Mouse (Mus musculus) midbrain, embryonic 12.5 days (tissue): ENCODE measurements around the gene Atp5j. TPM values are rescaled to one million over a fixed set of nuclear protein-coding genes. Genes with fewer than 3 reads are reported as not detected.

Source experiments
- ATAC-seq: fragments of 200-750 bp; cut with Nextera tagmentation; 2 replicates; pipeline ENCODE4 v1.8.0; 2017; ENCODE audit warnings: low read depth, moderate TSS enrichment, moderate library complexity; ENCODE audit not compliant: low FRiP score
- H3K27ac ChIP-seq: fragments of 300-500 bp; sonication (generic); replicated peaks from 2 replicates; pipeline ENCODE4 v1.5.1; 2016; ENCODE audit warnings: mild to moderate bottlenecking
- H3K27me3 ChIP-seq: fragments of 300-500 bp; sonication (generic); 2 replicates; pipeline ENCODE4 v1.6.1; 2016; ENCODE audit warnings: mild to moderate bottlenecking
- H3K36me3 ChIP-seq: fragments of 300-500 bp; sonication (generic); 2 replicates; pipeline ENCODE4 v1.6.1; 2016
- H3K4me1 ChIP-seq: fragments of 300-500 bp; sonication (generic); 2 replicates; pipeline ENCODE4 v1.6.1; 2016
- H3K4me2 ChIP-seq: fragments of 300-500 bp; sonication (generic); replicated peaks from 2 replicates; pipeline ENCODE4 v1.6.1; 2016; ENCODE audit warnings: mild to moderate bottlenecking, moderate library complexity
- H3K4me3 ChIP-seq: fragments of 300-500 bp; sonication (generic); 2 replicates; pipeline ENCODE4 v1.5.1; 2016; ENCODE audit warnings: mild to moderate bottlenecking
- H3K9ac ChIP-seq: fragments of 300-500 bp; sonication (generic); replicated peaks from 2 replicates; pipeline ENCODE4 v1.6.1; 2016; ENCODE audit warnings: mild to moderate bottlenecking, moderate library complexity
- H3K9me3 ChIP-seq: fragments of 300-500 bp; sonication (generic); 2 replicates; pipeline ENCODE4 v1.6.1; 2016; ENCODE audit warnings: mild to moderate bottlenecking
- WGBS: fragments of 180-500 bp; shearing (Covaris S2); methylation state at CpG from one replicate; pipeline ENCODE4 v1.1.7; 2016; 5-methylcytosine and 5-hydroxymethylcytosine counted together
- polyA plus RNA-seq: library from polyadenylated mRNA; unstranded; fragments of >200 nt; fragmentation: Nextera tagmentation; extraction: Ambion mirVana; gene quantifications from 2 replicates; pipeline ENCODE4 v1.2.1, GENCODE M21; 2016

The Atp5j gene
- polyA plus RNA-seq, 1 experiment from 2014 or later: 695 TPM

DNA sequence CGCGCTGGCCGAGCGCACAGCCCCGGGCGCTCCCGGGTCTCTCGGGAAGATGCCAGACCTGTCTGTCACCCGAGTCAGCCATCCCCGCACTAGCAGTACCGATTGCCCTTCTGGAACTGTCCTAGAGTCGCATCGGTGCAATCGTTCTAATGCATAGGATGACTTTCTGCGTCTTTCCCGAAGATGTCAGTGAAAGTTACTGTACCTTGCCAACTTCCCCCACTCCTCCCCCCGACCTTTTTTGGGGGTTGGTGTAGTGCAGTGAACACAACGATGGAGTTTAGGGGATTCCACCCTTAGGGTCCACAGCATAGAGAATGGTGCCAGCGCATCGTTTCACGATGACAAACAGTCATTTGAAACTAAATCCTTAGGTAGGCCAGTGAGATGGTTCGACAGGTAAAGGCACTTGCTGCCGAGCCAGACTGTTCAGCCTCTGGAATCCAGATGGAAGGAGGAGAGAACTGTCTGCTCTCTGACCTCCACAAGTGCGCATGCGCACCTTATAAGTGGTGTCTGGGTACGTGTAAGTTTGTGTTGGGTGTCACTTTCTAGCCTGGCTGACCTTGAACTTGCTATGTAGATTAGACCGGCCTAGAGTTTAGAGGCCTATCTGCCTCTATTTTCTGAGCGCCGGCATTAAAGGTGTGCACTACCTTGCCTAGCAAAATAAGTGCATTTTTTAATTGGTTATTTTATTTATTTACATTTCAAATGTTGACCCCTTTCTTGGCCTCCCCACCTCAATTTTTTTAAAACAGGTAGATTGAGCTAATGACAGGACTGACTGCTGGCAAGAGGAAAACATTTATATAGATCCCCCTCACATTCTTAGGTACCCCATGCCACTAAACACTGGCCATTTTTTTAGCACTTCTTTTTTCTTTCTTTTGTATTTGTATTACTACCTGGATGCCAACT, 658 bp upstream of the Atp5j start:
- 9% methylated on average over 28 of the region's 29 CpGs for WGBS
- peak; percentile 5 for ATAC-seq
- Histone ChIP-seq H3K36me3 (peaks cover 33% of the 10 kb centered on the region), H3K4me3 (peak overlapping the region; percentile 85), H3K4me2 (peak overlapping the region; percentile 76), H3K27me3 (no peaks in the 10 kb centered on the region), H3K9me3 (no peaks in the 10 kb centered on the region), H3K27ac (peak overlapping the region; percentile 96), H3K9ac (peak overlapping the region; percentile 92), H3K4me1 (peaks cover 21% of the 10 kb centered on the region)

DNA sequence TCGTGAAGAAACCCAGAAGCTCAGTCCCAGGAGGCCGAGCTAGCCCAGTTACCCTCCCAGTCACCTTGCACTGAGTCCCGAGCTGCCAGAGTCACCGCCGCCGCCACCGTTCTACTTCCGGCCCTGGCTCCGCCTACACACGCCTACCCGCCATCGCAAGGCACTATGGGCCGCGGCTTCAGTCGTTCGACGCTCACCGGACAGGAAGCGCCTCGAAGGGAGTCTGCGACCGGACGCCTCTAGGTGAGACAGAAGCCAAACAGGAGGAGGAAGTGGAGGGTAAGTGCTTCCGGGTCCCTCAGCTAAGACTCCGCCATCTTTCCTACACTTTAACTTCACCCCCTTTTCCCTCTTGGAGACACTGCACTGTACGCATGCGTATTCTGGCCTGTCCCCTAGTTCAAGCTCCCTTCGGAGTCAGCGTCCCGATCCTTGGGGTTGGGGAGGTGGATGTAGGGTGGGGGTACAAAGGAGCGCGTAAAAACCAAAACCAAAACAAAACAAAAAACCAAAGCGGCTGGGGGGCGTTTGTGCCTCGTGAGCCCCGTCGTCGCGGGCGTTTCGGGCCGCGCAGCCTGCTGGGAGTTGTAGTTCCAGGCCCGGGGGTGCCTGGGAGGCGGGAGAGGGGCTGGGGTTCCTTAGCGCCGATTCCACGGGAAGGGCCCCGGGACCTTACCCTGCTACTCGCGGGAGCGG, 532 bp downstream of the Atp5j start, which contains the start of gene Gabpa:
TSS of gene Gabpa (plus strand) at position 181 of the 696 bp plus-strand sequence.
- Histone ChIP-seq H3K4me1 (peaks cover 21% of the 10 kb centered on the region), H3K9me3 (no peaks in the 10 kb centered on the region), H3K9ac (peak within 1 kb of the TSS; percentile 92), H3K4me2 (peak within 1 kb of the TSS; percentile 76), H3K27ac (peak within 1 kb of the TSS; percentile 96), H3K27me3 (no peaks in the 10 kb centered on the region), H3K4me3 (peak within 1 kb of the TSS; percentile 85), H3K36me3 (peaks cover 34% of the 10 kb centered on the region)
- ATAC-seq: peak; percentile 95
- WGBS: under 1% methylated on average over 51 of the region's 52 CpGs

DNA sequence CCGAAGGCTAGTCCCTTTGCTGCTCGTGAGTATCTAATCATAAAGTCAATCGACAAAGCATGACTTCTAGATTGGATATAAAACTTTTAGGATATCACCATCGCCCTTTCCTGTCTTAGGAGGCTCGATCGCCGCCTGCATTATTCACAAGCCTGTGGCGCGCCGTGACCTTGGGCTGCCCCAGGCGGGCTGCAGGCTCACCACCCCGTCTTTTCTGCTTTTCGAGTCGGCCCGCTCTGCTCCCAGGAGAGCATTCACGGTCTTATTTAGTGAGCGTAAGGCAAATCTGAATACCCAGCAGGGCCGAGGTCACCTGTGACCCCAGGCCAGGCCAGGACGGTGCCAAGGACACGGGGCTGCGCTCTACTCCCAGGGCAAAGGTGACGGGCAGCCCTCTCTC, 1.1 kb downstream of the Atp5j start:
- peaks cover 37% of the 10 kb centered on the region for H3K36me3 ChIP-seq
- H3K27me3 ChIP-seq: no peaks in the 10 kb centered on the region
- WGBS: under 1% methylated on average over 22 of the region's 22 CpGs

DNA sequence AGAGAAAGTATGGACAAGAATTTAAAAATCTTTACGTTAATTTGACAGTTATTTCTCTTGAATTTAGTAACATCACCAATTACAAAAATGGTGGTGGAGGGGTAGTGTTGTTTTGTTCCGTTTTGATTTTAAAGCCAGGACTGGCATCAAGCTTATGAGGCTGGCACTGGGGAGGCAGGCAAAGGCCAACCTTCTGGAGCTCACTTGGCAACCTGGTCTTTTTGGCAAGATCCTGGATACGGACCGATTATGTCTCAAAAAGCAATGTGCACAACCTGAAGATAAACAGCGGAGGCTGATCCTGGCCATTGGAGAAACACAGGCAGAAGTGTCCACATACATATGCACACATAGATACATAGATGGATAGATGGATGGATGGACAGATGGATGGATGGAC, 2.7 kb downstream of the Atp5j start:
- Histone ChIP-seq H3K36me3 (peaks cover 45% of the 10 kb centered on the region), H3K9ac (no peak overlapping the region), H3K9me3 (no peaks in the 10 kb centered on the region), H3K4me1 (peaks cover 21% of the 10 kb centered on the region), H3K27me3 (no peaks in the 10 kb centered on the region), H3K4me2 (no peak overlapping the region), H3K4me3 (no peak overlapping the region), H3K27ac (no peak overlapping the region)
- WGBS: 95% methylated on average over 5 of the region's 5 CpGs
- no peak for ATAC-seq

More for the DNA sequence above, 1.1 kb downstream of the Atp5j start:
- Histone ChIP-seq H3K4me3 (peak overlapping the region; percentile 85), H3K9me3 (no peaks in the 10 kb centered on the region), H3K4me2 (peak overlapping the region; percentile 76), H3K9ac (peak overlapping the region; percentile 92), H3K27ac (peak overlapping the region; percentile 96), H3K4me1 (peaks cover 21% of the 10 kb centered on the region)
- no peak for ATAC-seq

DNA sequence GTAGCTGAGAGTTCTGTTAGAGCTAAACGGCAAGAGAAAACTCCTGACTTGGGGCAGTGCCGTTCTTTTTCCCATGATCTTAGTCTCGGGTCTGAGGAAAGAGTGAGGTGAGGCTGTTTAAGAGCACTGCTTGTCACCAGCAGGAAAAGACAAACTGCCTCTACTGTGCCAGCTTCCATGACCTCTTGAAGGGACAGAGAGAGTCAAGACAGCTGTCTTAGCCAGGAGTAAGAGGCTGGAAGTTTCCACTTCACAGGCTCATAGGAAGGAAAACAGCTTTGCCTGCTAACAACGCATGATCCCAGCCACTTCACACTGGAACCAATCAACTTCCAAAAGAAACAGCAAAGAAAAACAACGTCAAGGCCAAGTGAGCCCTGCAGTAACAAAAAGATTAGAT, 3.7 kb downstream of the Atp5j start:
- Histone ChIP-seq H3K36me3 (peaks cover 55% of the 10 kb centered on the region), H3K9me3 (no peaks in the 10 kb centered on the region), H3K4me1 (peaks cover 15% of the 10 kb centered on the region), H3K9ac (no peak overlapping the region), H3K4me3 (no peak overlapping the region), H3K27me3 (no peaks in the 10 kb centered on the region), H3K27ac (no peak overlapping the region), H3K4me2 (no peak overlapping the region)
- ATAC-seq: no peak
- WGBS: 91% methylated on average over 5 of the region's 5 CpGs

DNA sequence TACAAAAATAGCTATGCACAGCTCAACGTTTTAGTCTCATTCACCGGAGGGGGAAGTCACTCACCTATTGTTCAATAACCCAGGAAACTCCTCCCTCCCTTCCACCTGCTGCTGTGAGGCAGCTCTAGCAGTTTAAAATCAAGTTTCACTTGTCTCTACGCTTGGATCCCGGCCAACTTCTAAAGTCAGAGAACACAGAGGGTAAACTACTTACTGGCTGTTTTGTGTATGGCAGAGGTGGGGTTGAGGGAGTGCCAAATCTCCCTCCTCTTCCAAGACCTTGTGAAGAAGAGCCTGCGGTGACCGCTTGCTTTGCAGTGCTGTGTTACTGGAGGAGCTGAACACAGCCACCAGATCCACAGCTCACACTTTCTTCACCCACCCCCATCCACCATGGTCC, 10.4 kb downstream of the Atp5j start:
- Histone ChIP-seq H3K9me3 (no peaks in the 10 kb centered on the region), H3K36me3 (peaks cover 76% of the 10 kb centered on the region), H3K4me1 (no peaks in the 10 kb centered on the region), H3K27ac (no peak overlapping the region), H3K4me2 (no peak overlapping the region), H3K27me3 (no peaks in the 10 kb centered on the region), H3K9ac (no peak overlapping the region), H3K4me3 (no peak overlapping the region)
- WGBS: 77% methylated on average over 6 of the region's 6 CpGs
- ATAC-seq: no peak

DNA sequence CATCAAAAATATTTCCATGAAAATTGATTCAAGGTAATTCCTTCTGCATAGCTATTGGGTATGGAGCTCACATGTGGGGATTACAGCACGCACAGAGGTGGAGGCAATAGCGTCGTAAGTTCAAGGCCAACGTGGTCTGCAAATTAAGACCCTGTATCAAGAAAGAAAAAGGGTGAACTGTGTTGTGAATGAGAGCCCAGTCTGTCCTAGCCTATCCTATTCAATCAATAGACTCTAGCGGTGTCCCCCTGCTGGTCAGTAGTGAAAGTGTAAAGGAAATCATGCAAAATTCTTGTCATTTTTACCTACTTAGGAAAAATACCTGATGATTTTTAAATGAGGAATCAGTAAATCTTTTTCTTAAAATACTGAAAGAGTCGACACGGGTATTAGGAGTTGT, 18.0 kb downstream of the Atp5j start:
- H3K9me3 ChIP-seq: no peaks in the 10 kb centered on the region
- peaks cover 64% of the 10 kb centered on the region for H3K36me3 ChIP-seq
- no peaks in the 10 kb centered on the region for H3K27me3 ChIP-seq
- H3K9ac ChIP-seq: no peak overlapping the region
- H3K27ac ChIP-seq: no peak overlapping the region
- no peak overlapping the region for H3K4me3 ChIP-seq
- no peaks in the 10 kb centered on the region for H3K4me1 ChIP-seq
- no peak overlapping the region for H3K4me2 ChIP-seq
- WGBS: 37% methylated on average over 7 of the region's 7 CpGs
- ATAC-seq: peak; percentile 79

DNA sequence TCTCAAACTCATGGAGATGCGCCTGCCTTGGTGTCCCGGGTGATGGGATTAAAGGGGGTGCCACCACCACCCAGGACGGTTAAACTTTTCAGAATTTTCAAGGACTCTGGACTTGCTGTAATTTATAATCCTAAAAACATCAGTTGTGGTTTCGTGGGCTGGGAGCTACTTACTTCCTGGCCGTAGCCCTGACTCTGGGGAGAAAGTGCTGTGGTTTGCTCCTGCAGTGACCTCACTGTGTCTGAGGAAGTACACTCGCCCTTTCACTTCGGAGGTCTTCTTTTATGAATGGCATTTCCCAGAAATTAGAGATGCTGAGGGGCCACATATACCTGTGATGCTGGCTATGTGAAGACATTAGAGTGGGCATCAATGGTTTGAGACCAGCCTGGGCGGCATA, 20.9 kb downstream of the Atp5j start:
- no peak overlapping the region for H3K9ac ChIP-seq
- H3K9me3 ChIP-seq: no peaks in the 10 kb centered on the region
- no peak overlapping the region for H3K27ac ChIP-seq
- WGBS: 89% methylated on average over 8 of the region's 8 CpGs
- no peaks in the 10 kb centered on the region for H3K27me3 ChIP-seq
- H3K4me1 ChIP-seq: no peaks in the 10 kb centered on the region
- H3K4me3 ChIP-seq: no peak overlapping the region
- H3K36me3 ChIP-seq: peaks cover 65% of the 10 kb centered on the region
- no peak for ATAC-seq
- H3K4me2 ChIP-seq: no peak overlapping the region

DNA sequence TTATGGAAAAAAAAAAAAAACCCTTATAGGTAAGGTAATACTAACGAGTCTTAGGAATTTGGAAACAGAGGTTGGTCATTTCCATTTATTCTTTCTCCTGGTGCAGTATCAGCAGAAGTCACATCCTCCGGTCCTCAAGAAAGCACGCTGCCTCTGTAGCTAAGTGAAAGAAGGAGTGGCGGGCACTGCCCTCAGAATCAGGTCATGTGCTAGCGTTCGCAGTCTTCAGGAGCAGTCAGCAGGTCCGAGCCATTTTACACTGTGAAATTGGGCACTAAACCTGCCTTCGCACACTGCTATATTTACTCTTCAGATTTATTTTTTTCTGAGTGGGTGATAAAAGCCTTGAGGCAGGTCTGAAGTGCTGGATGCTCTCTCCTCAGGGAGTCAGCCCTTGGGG, 21.6 kb downstream of the Atp5j start:
- no peaks in the 10 kb centered on the region for H3K4me1 ChIP-seq
- H3K9me3 ChIP-seq: no peaks in the 10 kb centered on the region
- H3K4me2 ChIP-seq: no peak overlapping the region
- H3K36me3 ChIP-seq: peaks cover 62% of the 10 kb centered on the region
- no peak overlapping the region for H3K9ac ChIP-seq
- no peaks in the 10 kb centered on the region for H3K27me3 ChIP-seq
- no peak overlapping the region for H3K4me3 ChIP-seq
- no peak for ATAC-seq
- H3K27ac ChIP-seq: no peak overlapping the region
- 88% methylated on average over 8 of the region's 8 CpGs for WGBS

DNA sequence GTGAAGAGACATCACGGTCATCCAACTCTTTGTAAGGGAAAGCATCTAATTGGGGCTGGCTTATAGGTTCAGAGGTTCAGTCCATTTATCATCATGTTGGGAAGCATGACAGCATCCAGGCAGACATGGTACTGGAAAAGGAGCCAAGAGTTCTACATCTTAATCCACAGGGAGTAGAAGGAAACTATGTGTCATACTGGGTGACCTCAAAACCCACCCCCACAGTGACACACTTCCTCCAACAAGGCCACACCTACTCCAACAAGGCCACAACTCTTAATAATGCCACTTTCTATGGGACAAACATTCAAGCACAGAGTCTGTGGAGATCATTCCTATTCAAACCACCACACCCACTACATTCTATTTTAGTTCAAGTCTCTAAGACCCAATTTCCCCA, 25.2 kb downstream of the Atp5j start:
- H3K4me1 ChIP-seq: no peaks in the 10 kb centered on the region
- WGBS: 92% methylated on average over 1 of the region's 1 CpGs
- H3K27ac ChIP-seq: no peak overlapping the region
- H3K9me3 ChIP-seq: no peaks in the 10 kb centered on the region
- H3K36me3 ChIP-seq: peaks cover 79% of the 10 kb centered on the region
- no peaks in the 10 kb centered on the region for H3K27me3 ChIP-seq
- no peak overlapping the region for H3K4me3 ChIP-seq
- H3K4me2 ChIP-seq: no peak overlapping the region
- no peak for ATAC-seq
- H3K9ac ChIP-seq: no peak overlapping the region

DNA sequence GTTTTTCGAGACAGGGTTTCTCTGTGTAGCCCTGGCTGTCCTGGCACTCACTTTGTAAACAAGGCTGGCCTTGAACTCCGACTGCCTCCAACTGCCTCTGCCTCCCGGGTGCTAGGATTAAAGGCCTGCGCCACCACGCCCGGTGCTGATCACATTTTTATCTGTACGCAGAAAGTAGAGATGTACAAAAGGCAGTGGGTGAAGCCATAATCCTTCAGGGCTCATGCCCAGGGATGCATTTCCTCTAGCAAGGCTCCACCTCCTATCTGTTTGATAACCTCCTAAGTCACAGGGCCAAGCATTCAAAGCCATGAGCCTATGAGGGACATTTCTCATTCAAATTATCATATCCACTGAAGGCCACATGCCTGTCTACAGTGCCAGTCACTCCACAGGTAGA, 27.6 kb downstream of the Atp5j start:
- Histone ChIP-seq H3K9ac (no peak overlapping the region), H3K36me3 (peaks cover 60% of the 10 kb centered on the region), H3K4me1 (no peaks in the 10 kb centered on the region), H3K9me3 (no peaks in the 10 kb centered on the region), H3K27ac (no peak overlapping the region), H3K4me3 (no peak overlapping the region), H3K4me2 (no peak overlapping the region), H3K27me3 (no peaks in the 10 kb centered on the region)
- ATAC-seq: no peak
- WGBS: 95% methylated on average over 7 of the region's 7 CpGs

DNA sequence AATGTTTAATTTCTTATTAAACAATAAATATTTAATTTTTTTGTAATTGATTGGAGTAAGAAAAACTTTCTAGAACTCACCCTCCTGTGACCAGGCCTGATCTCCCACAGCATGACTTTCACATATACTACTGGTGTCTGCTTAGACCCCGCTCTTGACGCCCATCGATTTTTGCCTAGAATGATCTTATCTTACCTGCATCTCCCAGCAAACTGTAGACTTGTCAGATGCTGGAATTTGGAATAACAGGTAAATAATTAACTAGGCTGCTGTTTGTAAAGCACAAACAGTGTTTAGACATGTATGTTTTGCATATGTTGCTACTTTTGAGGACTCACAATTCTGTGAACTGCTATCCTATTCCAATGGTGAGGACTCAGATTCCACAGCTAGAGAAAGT, 29.2 kb downstream of the Atp5j start:
- WGBS: 96% methylated on average over 3 of the region's 3 CpGs
- H3K4me2 ChIP-seq: no peak overlapping the region
- no peaks in the 10 kb centered on the region for H3K27me3 ChIP-seq
- no peaks in the 10 kb centered on the region for H3K9me3 ChIP-seq
- H3K4me3 ChIP-seq: no peak overlapping the region
- H3K4me1 ChIP-seq: no peaks in the 10 kb centered on the region
- H3K27ac ChIP-seq: no peak overlapping the region
- ATAC-seq: no peak
- H3K9ac ChIP-seq: no peak overlapping the region
- peaks cover 49% of the 10 kb centered on the region for H3K36me3 ChIP-seq
